8 mouse cellular contexts compared by ENCODE assay signal in genomic region chr7:126822741-126823140, GRCm38 (mm10). TPM values are rescaled to one million over a fixed set of nuclear protein-coding genes. Genes with fewer than 3 reads are reported as not detected.
DNase-seq lines count a peak whose midpoint lies in the region; ATAC-seq and TF ChIP-seq lines count a peak whose summit lies in the region.

No protein-coding gene starts in this region.

- H3K4me3 ChIP-seq in liver, postnatal 0 days (ENCODE audit: low read depth, low read length) = no peak overlapping the region
- H3K4me3 ChIP-seq in embryonic facial prominence, embryonic 12.5 days = peak overlapping the region; percentile 33; the same call in 1 of the 2 replicates
- H3K4me3 ChIP-seq in hindbrain, embryonic 13.5 days = peak overlapping the region; percentile 70
- H3K4me3 ChIP-seq in midbrain, postnatal 0 days (ENCODE audit: low read depth, low read length) = peak overlapping the region; percentile 75

- no peak overlapping the region for H3K4me2 ChIP-seq in liver, postnatal 0 days (ENCODE audit: low read depth, low read length)
- peak overlapping the region; percentile 52 for H3K4me2 ChIP-seq in embryonic facial prominence, embryonic 12.5 days (replicated peaks)
- peak overlapping the region; percentile 73 for H3K4me2 ChIP-seq in hindbrain, embryonic 13.5 days
- H3K4me2 ChIP-seq in midbrain, postnatal 0 days (ENCODE audit: low read depth, low read length, poor library complexity, severe bottlenecking) = peak overlapping the region; percentile 52

- no peak for TF ChIP-seq EP300 in liver, postnatal 0 days (IDR thresholded peaks at IDR 0.05; ENCODE audit: low read depth)

- no peak overlapping the region for H3K27ac ChIP-seq in liver, postnatal 0 days (ENCODE audit: low read depth)
- H3K27ac ChIP-seq in embryonic facial prominence, embryonic 12.5 days = no peak overlapping the region
- peak overlapping the region; percentile 93 for H3K27ac ChIP-seq in hindbrain, embryonic 13.5 days
- H3K27ac ChIP-seq in midbrain, postnatal 0 days (ENCODE audit: low read depth, low read length) = peak overlapping the region; percentile 83

- H3K4me1 ChIP-seq in liver, postnatal 0 days (ENCODE audit: insufficient read depth) = no peaks in the 10 kb centered on the region
- H3K4me1 ChIP-seq in embryonic facial prominence, embryonic 12.5 days = peaks cover 7% of the 10 kb centered on the region; the same call in 1 of the 2 replicates
- peaks cover 46% of the 10 kb centered on the region for H3K4me1 ChIP-seq in hindbrain, embryonic 13.5 days (replicated peaks)
- peaks cover 15% of the 10 kb centered on the region for H3K4me1 ChIP-seq in midbrain, postnatal 0 days (ENCODE audit: insufficient read depth, low read length)

- no peak for DNase-seq in liver, postnatal 0 days
- no peak for DNase-seq in liver
- peak; percentile 17 for DNase-seq in midbrain, postnatal 0 days (ENCODE audit: low spot score)
- DNase-seq in right cerebral cortex, adult 18-20 months = no peak
- DNase-seq in thymus, postnatal 4 days = no peak
- DNase-seq in spleen, adult 12 weeks (ENCODE audit: low spot score) = no peak

- TF ChIP-seq CTCF in liver, postnatal 0 days (IDR thresholded peaks at IDR 0.05; ENCODE audit: low read depth) = no peak
- TF ChIP-seq CTCF in midbrain, postnatal 0 days (IDR thresholded peaks at IDR 0.05) = no peak

- no peaks in the 10 kb centered on the region for H3K36me3 ChIP-seq in liver, postnatal 0 days (replicated peaks; ENCODE audit: insufficient read depth, low read length)
- H3K36me3 ChIP-seq in embryonic facial prominence, embryonic 12.5 days = no peaks in the 10 kb centered on the region
- 0 out of 2 replicates have a peak, but pooled peaks cover 13% of the 10 kb centered on the region for H3K36me3 ChIP-seq in hindbrain, embryonic 13.5 days
- peaks cover 4% of the 10 kb centered on the region; the same call in 1 of the 2 replicates for H3K36me3 ChIP-seq in midbrain, postnatal 0 days (ENCODE audit: insufficient read depth, low read length)

- ATAC-seq in liver, postnatal 0 days = 0 out of 2 replicates have a peak, but pooled peaks have one; percentile 2
- no peak for ATAC-seq in embryonic facial prominence, embryonic 12.5 days (ENCODE audit: insufficient number of reproducible peaks, insufficient read depth, low FRiP score, low TSS enrichment)
- peak; percentile 50 for ATAC-seq in hindbrain, embryonic 13.5 days (ENCODE audit: low FRiP score)
- ATAC-seq in midbrain, postnatal 0 days (ENCODE audit: low FRiP score) = peak; percentile 41; the same call in 1 of the 2 replicates

- WGBS in liver, postnatal 0 days (ENCODE audit: insufficient replicate concordance) = 45% methylated on average over 9 of the region's 9 CpGs
- WGBS in embryonic facial prominence, embryonic 12.5 days = 10% methylated on average over 9 of the region's 9 CpGs
- WGBS in hindbrain, embryonic 13.5 days = 3% methylated on average over 9 of the region's 9 CpGs
- 8% methylated on average over 9 of the region's 9 CpGs for WGBS in midbrain, postnatal 0 days

- H3K9ac ChIP-seq in liver, postnatal 0 days (replicated peaks) = no peak overlapping the region
- H3K9ac ChIP-seq in embryonic facial prominence, embryonic 12.5 days = peak overlapping the region; percentile 46; the same call in 1 of the 2 replicates
- H3K9ac ChIP-seq in hindbrain, embryonic 13.5 days = peak overlapping the region; percentile 87
- H3K9ac ChIP-seq in midbrain, postnatal 0 days (replicated peaks; ENCODE audit: low read length, poor library complexity, severe bottlenecking) = peak overlapping the region; percentile 87

- peaks cover 33% of the 10 kb centered on the region for H3K27me3 ChIP-seq in liver, postnatal 0 days (ENCODE audit: insufficient read depth, low read length)
- H3K27me3 ChIP-seq in embryonic facial prominence, embryonic 12.5 days = peaks cover 35% of the 10 kb centered on the region
- no peaks in the 10 kb centered on the region for H3K27me3 ChIP-seq in hindbrain, embryonic 13.5 days
- no peaks in the 10 kb centered on the region for H3K27me3 ChIP-seq in midbrain, postnatal 0 days (ENCODE audit: insufficient read depth, low read length)

- no peaks in the 10 kb centered on the region for H3K9me3 ChIP-seq in liver, postnatal 0 days (ENCODE audit: low read length)
- H3K9me3 ChIP-seq in embryonic facial prominence, embryonic 12.5 days = no peaks in the 10 kb centered on the region
- H3K9me3 ChIP-seq in hindbrain, embryonic 13.5 days = no peaks in the 10 kb centered on the region
- H3K9me3 ChIP-seq in midbrain, postnatal 0 days (ENCODE audit: low read length) = no peaks in the 10 kb centered on the region

RNA-seq across cellular contexts. Expression of gene 4930451I11Rik, which starts 8.7 kb away (rescaled TPM):
- not detected in 2 replicates for polyA plus RNA-seq in liver, postnatal 0 days (2015; fragmentation: Nextera tagmentation; extraction: Ambion mirVana)
- not detected in 2 replicates for polyA plus RNA-seq in embryonic facial prominence, embryonic 12.5 days (2016; fragmentation: Nextera tagmentation; extraction: Ambion mirVana)
- not detected in 2 replicates for polyA plus RNA-seq in hindbrain, embryonic 13.5 days (2015; fragmentation: Nextera tagmentation; extraction: Ambion mirVana)
- not detected in 2 replicates for total RNA-seq in midbrain, postnatal 0 days (2014; rRNA removed)
- polyA plus RNA-seq in midbrain, postnatal 0 days (2015; fragmentation: Nextera tagmentation; extraction: Ambion mirVana) = 1.1 TPM in 1 of 2 replicates, not detected in the other

RNA-seq across cellular contexts. Expression of gene Doc2a, which starts 24.5 kb away (rescaled TPM):
- not detected in 2 replicates for polyA plus RNA-seq in liver, postnatal 0 days (2015; fragmentation: Nextera tagmentation; extraction: Ambion mirVana)
- 2.1 and 2.8 TPM in 2 replicates for polyA plus RNA-seq in embryonic facial prominence, embryonic 12.5 days (2016; fragmentation: Nextera tagmentation; extraction: Ambion mirVana)
- 7.1 and 9.3 TPM in 2 replicates for polyA plus RNA-seq in hindbrain, embryonic 13.5 days (2015; fragmentation: Nextera tagmentation; extraction: Ambion mirVana)
- 53.8 and 64.1 TPM in 2 replicates for total RNA-seq in midbrain, postnatal 0 days (2014; rRNA removed)
- polyA plus RNA-seq in midbrain, postnatal 0 days (2015; fragmentation: Nextera tagmentation; extraction: Ambion mirVana) = 36.3 and 41.2 TPM in 2 replicates

RNA-seq across cellular contexts. Expression of gene Fam57b, which starts 25.3 kb away (rescaled TPM):
- polyA plus RNA-seq in liver, postnatal 0 days (2015; fragmentation: Nextera tagmentation; extraction: Ambion mirVana) = 0.06 and 0.09 TPM in 2 replicates
- polyA plus RNA-seq in embryonic facial prominence, embryonic 12.5 days (2016; fragmentation: Nextera tagmentation; extraction: Ambion mirVana) = 1.2 and 2.0 TPM in 2 replicates
- polyA plus RNA-seq in hindbrain, embryonic 13.5 days (2015; fragmentation: Nextera tagmentation; extraction: Ambion mirVana) = 52.1 and 55.6 TPM in 2 replicates
- total RNA-seq in midbrain, postnatal 0 days (2014; rRNA removed) = 52.5 and 60.2 TPM in 2 replicates
- polyA plus RNA-seq in midbrain, postnatal 0 days (2015; fragmentation: Nextera tagmentation; extraction: Ambion mirVana) = 56.3 and 57.1 TPM in 2 replicates

RNA-seq across cellular contexts. Expression of gene Ppp4c, which starts 30.4 kb away (rescaled TPM):
- 69.9 and 72.1 TPM in 2 replicates for polyA plus RNA-seq in liver, postnatal 0 days (2015; fragmentation: Nextera tagmentation; extraction: Ambion mirVana)
- polyA plus RNA-seq in embryonic facial prominence, embryonic 12.5 days (2016; fragmentation: Nextera tagmentation; extraction: Ambion mirVana) = 362 and 385 TPM in 2 replicates
- 196 and 214 TPM in 2 replicates for polyA plus RNA-seq in hindbrain, embryonic 13.5 days (2015; fragmentation: Nextera tagmentation; extraction: Ambion mirVana)
- 107 and 137 TPM in 2 replicates for total RNA-seq in midbrain, postnatal 0 days (2014; rRNA removed)
- 127 and 135 TPM in 2 replicates for polyA plus RNA-seq in midbrain, postnatal 0 days (2015; fragmentation: Nextera tagmentation; extraction: Ambion mirVana)

RNA-seq across cellular contexts. Expression of gene Hirip3, which starts 39.0 kb away (rescaled TPM):
- polyA plus RNA-seq in liver, postnatal 0 days (2015; fragmentation: Nextera tagmentation; extraction: Ambion mirVana) = 6.5 and 7.2 TPM in 2 replicates
- polyA plus RNA-seq in embryonic facial prominence, embryonic 12.5 days (2016; fragmentation: Nextera tagmentation; extraction: Ambion mirVana) = 43.7 and 45.6 TPM in 2 replicates
- 20.2 and 25.7 TPM in 2 replicates for polyA plus RNA-seq in hindbrain, embryonic 13.5 days (2015; fragmentation: Nextera tagmentation; extraction: Ambion mirVana)
- total RNA-seq in midbrain, postnatal 0 days (2014; rRNA removed) = 6.6 and 10.0 TPM in 2 replicates
- polyA plus RNA-seq in midbrain, postnatal 0 days (2015; fragmentation: Nextera tagmentation; extraction: Ambion mirVana) = 12.2 and 16.3 TPM in 2 replicates

Comparison
In these comparisons a context has a peak if more than half of its experiments do, and no peak if none do; other contexts are left out.
1. H3K27ac ChIP-seq: peak in hindbrain, embryonic 13.5 days (single experiment) and midbrain, postnatal 0 days (single experiment); none in liver, postnatal 0 days (single experiment) and embryonic facial prominence, embryonic 12.5 days (single experiment).
2. RNA of gene Fam57b, which starts 25.3 kb away (polyA plus RNA-seq): 56.3 to 57.1 TPM in midbrain, postnatal 0 days and 52.1 to 55.6 TPM in hindbrain, embryonic 13.5 days; 1.2 to 2.0 TPM in embryonic facial prominence, embryonic 12.5 days and 0.06 to 0.09 TPM in liver, postnatal 0 days; every median in the first group is over 10 times any median in the second.